Mouse (Mus musculus): Measurements from ENCODE around the gene Tacr2.

The Tacr2 gene

DNA sequence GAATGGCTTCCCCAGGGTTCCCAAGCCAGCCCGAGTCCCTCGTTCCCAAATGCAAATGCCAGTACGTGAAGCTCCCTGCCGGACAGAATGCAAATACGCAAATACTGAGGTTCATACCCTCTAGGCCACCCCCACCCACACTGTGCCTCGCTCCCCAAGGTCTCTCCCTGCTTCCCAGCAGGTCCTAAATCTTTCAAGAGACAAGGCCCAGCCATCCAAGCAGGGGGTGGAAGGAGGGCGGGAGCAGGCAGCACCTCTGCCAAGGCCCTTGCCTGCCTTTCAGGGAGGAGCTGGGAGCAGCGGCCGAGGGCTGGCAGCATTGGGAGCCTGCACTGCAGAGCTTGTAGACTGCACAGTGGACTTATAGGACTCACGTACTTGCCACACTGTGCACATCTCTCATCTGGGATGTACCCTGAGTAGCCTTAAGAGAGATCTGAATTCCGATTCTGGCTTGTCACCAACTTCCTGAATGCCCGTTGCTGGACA is at the start of gene Tacr2:
Tacr2 (plus strand) TSS at position 439 of the 489 bp plus-strand sequence.
- no peak for DNase-seq

DNA sequence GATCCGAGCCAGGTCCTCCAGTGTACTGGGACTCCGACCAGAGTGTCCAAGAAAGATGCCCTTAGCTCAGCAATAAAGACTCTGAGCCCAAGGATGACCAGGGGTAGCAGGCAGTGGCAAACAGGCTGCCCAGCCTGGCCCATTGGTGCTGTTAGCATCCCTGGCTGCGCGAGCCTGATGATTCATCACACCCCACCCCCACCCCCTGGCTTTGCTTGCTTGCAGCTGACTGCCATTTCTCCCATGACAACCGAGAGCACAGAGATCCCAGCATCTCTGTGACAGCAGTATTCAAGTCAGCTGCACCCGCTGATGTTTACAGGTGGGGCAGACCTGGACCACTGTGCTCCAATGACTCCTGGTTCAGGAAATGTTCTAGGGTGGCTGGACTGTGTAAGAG is 49.7 kb upstream of the Tacr2 start:
- DNase-seq: no peak

DNA sequence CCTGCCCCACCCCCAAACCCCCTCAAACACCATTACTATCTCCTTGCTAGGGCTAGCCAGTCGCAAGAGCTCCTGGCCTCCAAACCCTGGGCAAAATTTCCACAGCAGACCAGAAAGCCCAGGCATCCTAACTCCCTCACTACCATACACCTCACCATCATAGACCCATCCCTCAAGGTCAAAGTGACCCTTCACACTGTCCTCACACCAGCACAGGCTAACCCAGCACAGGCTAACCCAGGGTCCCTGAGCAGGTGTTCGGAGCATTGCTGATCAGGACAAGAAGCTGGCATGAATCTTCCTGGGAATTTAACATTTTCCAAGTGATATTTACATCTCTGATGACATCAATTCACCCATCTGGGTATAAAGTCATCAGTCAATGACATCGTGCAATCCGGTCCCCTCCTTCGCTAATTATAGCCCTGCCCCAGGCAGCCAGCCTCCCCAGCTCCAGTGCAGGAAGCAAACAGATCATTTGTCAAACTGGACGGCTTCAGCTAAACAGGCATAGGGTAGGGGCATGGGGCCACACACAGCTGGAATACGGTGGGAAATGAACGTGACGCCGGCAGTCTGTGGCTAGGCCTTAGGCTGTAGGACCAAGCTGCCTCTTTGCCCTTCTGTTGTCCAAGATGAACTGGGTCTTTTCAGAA is 43.9 kb upstream of the Tacr2 start:
- no peak for DNase-seq

DNA sequence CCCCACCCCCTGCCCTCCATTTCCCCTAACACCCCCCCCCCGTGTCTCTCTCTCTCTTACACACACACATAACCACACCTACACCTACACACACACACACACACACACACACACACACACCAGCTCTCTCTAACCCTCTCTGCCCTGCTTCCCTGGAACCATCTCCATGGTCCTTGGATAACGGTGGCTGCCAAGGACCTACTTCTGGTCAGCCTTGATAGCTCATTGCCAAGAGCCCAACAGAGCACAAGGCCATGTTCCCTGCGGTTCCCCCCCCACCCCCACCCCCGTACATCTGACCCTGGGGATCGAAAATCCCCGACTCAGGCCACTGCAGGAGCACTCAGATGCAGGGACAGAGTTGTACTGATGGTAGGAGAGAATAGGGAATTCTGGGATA is 40.9 kb upstream of the Tacr2 start:
- no peak for DNase-seq

DNA sequence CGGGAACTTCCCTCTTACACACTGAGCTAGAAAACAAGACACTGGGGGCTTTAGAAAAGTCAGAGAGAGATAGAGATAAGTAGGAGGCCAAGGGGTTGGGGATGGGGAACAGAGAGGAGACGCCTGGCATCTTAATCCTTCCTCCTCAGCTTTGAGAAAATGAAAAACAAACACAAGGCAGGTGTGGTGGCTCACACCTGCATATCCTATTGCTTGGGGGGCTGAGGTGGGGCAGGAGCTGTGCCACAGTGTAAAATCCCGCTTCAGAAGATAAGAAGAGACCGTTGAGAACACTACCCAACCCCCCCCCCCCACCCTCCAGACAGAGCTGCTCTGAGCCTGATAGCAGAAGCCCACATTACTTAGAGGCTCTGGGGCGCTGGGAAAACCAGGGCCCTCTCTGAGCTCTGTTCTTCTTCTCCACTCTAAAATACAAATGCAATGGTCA is 37.0 kb upstream of the Tacr2 start:
- DNase-seq: no peak

DNA sequence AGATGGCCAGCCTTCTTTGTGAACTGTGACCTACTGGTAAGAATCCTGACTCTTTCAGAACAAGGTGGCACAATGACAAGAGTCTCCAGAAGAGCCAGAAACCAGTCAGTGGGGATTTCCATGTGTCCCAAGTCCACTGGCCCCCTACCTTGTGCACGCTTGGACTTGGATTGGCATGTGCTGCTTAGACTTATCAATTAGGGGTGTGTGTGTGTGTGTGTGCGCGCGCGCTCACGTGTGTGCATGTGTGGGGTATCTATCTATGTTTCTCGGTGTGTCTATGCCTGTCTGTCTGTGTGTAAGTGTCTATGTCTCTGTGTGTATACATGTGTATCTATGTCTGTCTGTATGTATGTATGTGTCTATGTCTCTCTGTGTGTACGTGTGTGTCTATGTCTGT is 36.6 kb upstream of the Tacr2 start:
- no peak for DNase-seq

DNA sequence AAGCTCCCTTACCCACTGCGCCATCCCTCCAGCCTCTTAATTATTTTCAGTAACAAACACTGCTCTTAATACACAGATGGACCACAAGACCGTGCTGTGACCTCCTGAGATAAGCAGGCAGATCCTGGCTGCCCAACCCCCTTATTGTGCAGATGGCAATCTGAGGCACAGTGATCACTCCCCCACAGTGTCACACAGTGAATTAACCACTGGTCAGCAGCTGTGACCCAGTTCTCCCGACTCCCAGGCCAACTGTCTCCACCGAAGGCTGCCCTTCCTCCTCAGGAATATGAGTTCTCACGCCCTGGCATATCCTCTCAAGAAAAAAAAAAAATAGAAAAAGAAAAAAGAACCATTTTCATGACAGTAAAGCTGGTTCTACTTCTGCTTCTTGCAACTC is 35.6 kb upstream of the Tacr2 start:
- peak; percentile 74 to 80 for DNase-seq

DNA sequence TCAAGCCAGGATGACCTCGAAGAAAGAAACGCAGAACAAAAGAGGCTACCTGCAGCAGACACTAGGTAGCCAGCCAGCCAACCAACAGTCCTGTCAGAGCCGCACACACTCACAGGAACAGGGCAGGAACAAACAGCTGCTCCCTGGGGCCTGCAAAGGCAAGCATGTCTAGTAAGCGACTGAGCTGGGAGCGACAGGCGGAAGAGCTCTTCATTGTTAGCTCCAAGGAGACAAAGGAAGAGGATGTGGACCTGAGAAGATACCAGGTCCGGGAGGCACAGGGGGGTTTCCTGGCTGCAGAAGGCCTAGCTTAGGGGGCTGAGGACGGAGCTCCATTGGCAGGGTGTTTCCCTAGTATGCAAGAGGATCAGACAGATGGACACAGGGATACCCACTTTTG is 35.0 kb upstream of the Tacr2 start:
- peak in 1 of 2 experiments; percentile 33 for DNase-seq

DNA sequence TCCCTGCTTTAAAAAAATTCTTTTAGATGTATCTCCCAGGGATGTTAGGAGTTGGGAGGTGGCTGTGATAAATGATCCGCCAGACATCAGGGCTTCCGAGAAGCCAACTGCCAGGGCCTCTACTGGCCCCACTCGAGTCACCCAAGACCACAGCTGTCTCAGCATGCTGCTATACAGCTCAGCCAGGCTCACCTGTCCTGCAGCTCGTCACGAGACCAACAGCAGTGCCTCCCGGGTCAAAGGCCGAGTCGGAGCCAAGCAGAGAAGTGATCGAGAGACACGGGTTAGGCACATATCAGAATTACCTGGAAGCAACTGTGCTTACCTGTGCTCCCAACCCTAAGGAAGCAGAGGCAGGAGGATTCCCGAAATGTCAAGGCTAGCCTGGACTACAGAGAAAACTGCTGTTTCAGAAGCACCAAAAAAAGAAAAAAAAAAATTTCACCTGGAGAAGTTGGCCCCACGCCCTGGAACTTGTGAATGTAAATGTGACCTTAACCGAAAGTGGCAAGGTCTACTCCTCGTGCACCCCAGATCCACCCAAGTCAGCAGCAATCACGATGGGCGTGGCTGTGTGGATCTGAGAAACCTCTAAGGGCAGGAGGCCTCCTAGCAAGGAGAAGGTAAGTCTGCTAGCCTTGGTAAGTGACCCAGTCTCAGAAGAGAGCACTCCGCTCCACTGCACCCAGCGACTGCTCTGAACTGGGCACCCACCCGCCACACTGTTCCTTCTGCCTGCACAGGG is 34.0 kb upstream of the Tacr2 start:
- DNase-seq: peak in 1 of 2 experiments; percentile 37

DNA sequence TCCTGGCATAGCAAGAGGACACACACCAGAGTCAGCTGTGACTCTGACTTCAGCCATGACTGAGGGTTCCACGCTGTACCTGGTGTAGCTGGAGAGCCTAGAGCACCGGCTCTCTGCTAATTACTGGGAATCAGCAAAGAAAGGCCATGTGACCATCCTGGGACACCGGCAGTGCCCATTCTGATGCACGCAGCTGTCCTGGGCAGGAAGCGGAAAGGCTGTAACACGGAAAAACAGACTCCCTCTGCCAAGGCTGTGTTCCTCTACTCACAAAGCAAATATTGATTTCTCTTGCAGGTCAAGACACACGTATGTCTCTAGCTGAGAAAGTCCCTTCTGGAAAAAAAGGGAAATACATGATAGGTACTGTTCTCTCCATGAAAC is 33.5 kb upstream of the Tacr2 start:
- DNase-seq: peak in 1 of 2 experiments; percentile 29

DNA sequence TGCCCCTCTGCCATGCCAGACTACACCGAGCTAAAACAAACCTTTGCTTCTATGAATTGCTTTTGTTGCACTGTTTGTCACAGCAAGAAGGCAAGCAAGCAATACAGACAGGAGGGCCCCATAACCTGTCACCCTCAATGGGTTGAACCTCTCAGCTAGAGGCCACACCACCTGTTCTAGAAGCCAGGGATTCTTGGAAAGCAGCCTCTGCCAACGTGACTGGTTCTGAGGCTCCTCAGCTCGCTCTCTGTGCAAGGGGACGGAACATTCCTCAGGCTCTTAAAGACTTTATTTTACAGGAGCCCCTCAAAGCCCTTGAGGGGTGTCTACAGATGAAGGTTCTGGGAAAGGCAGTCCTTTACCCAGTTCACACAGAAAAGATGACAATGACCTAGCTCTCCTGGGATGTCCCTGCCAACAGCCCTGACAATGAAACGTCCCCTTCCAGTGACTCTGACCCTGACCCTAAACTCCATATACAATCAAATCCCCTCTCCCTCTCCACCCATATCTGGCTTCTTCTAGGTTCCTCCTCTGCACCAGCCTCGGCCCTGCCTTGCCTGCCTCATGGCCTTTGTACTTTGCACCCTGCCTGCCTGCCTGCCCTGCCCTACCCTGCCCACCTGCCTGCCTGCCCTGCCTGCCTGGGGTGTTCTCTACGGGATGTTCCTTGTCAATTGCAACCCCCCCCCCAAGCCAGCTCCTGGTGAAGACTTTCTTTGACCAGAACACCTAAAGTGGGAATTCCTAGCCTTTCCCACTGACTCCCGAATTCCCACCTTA is 31.3 kb upstream of the Tacr2 start:
- no peak for DNase-seq

DNA sequence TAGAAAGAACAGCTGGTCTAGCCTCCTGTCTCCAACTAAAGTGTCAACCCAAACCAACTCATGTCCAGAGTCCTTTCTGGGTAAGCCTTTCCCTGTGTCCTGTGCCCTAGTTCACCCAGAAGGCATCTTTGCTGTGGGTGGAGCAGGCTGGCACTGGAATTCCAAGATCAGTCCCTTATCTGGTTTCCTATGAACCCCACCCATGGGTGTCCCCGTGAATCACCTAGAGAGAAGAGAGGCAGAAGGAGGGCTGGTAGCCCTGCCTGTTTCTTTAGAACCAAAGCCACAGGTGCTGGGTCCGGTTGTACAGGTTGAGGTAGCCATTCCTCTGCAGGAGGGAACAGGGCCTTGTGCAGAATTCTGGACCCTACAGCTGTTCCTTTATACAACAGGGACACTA is 30.6 kb upstream of the Tacr2 start:
- no peak for DNase-seq

DNA sequence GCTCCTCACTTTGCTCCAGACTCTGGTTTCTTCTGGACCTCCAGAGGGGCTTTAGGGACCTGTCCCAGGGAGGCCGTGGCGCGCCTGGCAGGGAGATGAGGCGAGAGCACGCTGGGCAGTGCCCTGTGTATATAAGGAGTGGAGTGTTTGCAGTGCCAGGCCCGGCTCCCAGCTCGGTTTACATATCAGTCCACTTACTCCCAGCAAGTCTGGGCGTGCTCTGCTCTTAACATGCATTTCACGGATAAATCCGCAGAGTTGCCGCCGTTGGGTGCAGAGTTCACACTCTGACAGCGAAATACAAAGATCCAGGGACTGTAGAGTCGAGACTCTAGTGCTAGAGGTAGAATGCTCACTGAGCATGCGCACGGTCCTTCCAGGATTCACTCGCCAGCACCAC is 29.5 kb upstream of the Tacr2 start:
- no peak for DNase-seq

DNA sequence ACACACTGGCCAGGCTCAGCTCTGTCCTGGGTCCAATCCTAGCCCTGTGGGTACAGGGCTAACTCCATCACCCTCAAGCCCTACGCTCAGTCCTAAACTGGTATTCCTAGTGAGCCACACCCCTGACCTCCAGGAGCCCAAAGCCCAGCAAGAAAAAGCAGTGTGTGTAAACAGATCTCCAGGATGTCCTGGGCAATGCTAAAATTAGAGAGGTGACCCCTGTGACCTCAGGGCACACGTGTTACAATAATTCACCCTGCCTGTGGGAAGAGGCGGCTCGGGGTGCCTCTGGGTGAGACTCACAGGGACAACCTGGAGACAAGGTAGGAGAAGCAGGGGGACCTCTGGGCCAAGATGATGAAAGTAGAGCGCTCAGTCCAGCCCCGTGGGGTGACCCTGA is 28.0 kb upstream of the Tacr2 start:
- no peak for DNase-seq

DNA sequence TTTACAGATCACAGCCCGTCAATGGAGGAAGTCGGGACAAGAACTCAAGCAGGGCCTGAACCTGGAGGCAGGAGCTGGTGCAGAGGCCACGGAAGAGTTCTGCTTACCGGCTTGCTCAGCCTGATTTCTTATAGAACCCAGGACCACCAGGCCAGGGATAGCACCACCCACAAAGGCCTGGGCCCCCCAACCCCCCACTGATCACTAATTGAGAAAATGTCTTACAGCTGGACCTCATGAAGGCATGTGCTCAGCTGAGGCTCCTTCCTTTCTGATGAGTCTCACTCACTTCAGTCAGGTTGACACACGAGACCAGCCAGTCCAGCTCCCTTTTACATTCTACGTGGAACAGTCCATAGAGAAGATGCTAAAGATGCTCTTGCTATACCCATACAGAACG is 26.4 kb upstream of the Tacr2 start:
- no peak for DNase-seq

DNA sequence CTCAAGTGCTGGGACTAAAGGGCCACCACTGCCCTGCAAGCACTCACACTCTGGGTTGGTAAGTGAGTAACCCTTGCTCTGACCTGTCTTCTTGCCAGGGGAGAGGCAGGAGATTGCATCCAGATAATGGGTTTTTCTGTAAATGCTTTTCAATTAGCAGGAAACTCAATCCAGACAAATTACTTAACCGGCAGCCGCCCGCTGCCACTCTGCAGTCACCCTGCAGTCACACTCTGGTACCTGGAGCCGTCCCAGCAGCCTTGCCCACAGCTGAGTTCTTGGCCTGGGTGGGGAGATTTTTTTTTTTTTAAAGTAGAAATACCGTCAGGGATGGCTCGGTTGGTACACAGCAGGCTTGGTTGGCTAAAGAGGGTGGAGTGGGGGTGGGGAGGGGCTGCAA is 24.1 kb upstream of the Tacr2 start:
- DNase-seq: peak; percentile 43 to 46

DNA sequence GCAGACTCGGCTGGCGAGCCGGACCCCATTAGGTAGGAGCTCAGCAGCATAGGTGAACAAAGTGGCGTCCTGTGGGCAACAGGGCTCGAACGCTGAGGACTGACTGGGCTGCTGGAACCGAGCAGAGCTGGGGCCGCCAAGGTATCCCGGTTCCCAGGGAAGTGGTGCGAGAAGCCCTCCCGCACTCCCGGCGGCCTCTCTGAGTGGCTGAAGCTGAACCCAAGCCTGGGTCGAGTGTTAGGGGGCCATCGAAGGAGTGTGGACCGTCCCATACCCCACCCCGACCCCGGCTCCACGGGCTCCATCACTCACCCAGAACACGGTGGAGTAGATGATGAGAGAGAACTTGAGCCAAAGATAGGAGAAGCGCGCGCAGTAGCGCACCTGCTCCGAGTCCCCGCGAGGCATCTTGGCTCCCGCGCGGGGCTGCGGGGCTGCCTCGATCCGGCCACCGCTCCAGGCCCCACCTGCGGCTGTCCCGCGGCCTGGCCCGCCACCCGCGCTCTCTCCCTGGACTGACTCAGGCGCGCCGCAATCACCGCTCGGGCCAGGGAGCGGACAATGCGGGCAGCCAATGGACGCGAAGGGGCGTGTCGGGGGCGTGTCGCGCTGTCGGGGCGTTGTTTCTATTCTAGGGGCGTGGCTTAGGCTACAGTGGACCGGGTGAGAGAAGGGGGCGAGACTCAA is 21.4 kb upstream of the Tacr2 start, which contains the start of gene Tspan15:
Tspan15 (minus strand) TSS at position 544 of the 687 bp plus-strand sequence.
- DNase-seq: peak; percentile 92 to 95

DNA sequence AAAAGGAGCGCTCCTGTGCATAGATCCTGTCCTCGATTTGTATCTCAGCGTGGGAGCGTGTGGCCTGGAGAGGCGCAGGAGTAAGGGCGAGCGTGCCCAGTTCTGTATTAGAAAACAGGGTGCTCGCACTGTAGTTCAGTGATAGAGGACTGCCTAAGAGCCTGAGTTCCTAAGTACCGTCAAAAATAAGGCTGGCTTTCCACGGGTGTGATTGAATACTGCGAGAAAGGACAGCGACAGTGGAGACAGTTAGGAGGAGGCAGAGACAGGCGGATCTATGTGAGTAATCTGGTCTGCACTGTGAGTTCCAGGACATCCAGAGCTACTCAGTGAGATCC is 20.9 kb upstream of the Tacr2 start:
- no peak for DNase-seq

DNA sequence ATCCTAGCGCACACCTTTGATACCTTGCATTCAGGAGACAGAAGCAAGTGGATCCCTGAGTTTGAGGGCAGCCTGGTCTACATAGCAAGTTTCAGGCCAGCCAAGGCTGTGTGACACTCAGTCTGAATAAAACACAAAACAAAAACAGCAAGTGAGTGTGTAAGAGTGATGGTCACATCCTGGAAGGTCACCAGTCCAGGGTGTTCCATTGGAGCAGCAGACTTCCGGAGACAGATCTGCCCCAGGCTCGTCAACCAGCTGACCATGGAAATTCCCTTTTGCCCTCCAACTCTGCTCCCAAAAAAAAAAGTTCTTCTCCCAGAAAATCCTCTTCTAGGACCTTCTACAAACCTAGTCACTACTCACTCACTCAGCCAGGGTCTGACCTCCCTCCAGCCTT is 20.4 kb upstream of the Tacr2 start:
- DNase-seq: no peak

DNA sequence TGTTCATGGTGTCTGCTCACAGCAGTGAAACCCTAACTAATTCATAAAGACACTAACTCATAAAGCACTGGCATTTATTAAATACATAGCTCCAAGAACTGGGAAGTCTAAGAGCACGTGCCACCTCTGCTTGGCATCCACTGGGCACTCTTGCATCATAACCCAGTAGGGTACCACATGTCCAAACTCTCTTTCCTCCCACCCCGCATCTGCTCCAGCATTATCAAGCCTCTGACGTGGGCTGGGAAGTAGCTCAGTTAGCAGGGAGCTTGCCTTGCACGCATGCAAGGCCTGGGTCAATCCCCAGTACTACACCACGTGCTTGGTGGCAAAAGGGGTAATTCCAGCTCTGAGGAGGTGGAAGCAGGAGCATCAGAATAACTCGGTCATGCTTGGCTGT is 16.1 kb upstream of the Tacr2 start:
- no peak for DNase-seq

DNA sequence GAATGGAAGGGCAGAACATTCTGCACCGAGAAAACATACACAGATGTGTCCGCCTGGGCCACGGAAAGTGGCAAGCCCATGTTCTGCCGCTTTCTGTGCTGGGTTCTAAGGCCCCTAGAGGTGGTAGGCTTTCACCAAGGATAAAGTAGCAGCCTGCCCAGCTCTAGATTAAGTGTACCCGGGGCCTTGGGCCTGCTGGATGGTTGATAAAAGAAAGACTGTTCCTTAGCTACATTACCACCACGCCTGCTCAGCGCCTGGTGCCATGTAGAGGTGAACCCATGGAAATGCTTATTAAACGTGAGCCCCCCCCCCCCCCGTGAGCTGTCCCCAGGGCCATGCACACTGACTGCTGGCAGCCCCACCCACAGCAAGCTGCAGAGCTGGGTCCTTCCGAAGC is 15.0 kb upstream of the Tacr2 start:
- no peak for DNase-seq

DNA sequence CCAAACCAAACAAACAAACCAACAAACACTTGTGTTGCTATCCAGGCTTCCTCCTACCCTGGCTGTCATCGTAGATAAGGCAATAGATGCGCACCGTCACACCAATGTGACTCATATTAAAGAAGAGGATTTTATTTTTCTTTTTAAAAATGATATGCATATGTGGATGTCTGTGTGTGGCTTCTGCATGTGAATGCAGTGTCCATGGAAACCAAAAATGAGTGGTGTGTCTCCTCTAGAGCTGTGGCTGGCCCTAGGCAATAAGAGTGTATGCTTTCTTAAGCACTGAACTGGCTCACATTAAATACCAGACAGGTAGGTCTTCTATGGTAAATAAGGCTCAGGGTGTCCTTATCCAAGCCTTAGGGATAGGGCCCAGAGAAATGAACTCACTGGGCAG is 13.6 kb upstream of the Tacr2 start:
- DNase-seq: no peak

DNA sequence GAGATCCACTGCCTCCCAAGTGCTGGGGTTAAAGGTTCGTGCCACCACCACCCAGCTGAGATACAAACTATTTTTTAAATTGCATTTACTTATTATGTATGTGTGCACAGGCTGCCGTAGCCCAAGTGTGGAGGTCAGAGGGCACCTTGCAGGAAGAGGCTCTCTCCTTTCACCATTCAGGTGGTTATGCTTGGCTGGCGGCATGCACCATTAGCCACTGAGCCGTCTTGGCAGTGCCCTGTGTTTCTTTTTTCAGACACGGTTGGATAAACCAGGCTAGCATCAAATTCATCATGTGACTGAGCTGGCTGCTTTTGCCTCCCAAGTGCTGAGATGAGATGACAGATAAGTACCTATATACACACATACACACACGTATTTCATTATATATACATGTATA is 13.0 kb upstream of the Tacr2 start:
- DNase-seq: peak; percentile 70 to 74
